Mouse (Mus musculus) thymus, postnatal 10 days (tissue): ENCODE measurements around the gene Azin2.

ENCODE experiments used
- DNase-seq, 2 experiments: peaks; one replicate each; pipeline ENCODE4 v3.0.0; 2021; ENCODE audit warnings: low spot score in 2 of 2

The Azin2 gene

GRCm38 (mm10) chr4:128942346-128942745 lies 19.9 kb downstream of the Azin2 start:
- DNase-seq, result no peak

GRCm38 (mm10) chr4:128935595-128935994 lies 26.6 kb downstream of the Azin2 start:
- DNase-seq, result no peak

- DNase-seq, result no peak
Observed at GRCm38 (mm10) chr4:128932783-128933182, 29.5 kb downstream of the Azin2 start.

- DNase-seq, result peak; percentile 43 to 73
Observed at GRCm38 (mm10) chr4:128924841-128925606, 37.2 kb downstream of the Azin2 start.

- no peak for DNase-seq
Observed at GRCm38 (mm10) chr4:128923603-128924002, 38.6 kb downstream of the Azin2 start.

- DNase-seq, result no peak
Observed at GRCm38 (mm10) chr4:128919106-128919505, 43.1 kb downstream of the Azin2 start.

- no peak for DNase-seq
Observed at GRCm38 (mm10) chr4:128918187-128918586, 44.1 kb downstream of the Azin2 start.

GRCm38 (mm10) chr4:128917756-128918155 lies 44.5 kb downstream of the Azin2 start:
- no peak for DNase-seq

GRCm38 (mm10) chr4:128917119-128917518 lies 45.1 kb downstream of the Azin2 start:
- DNase-seq, result no peak

GRCm38 (mm10) chr4:128913794-128914193 lies 48.4 kb downstream of the Azin2 start:
- no peak for DNase-seq

- DNase-seq, result no peak
Observed at GRCm38 (mm10) chr4:128912085-128912484, 50.2 kb downstream of the Azin2 start.

- DNase-seq, result no peak
Observed at GRCm38 (mm10) chr4:128910276-128911063, 51.8 kb downstream of the Azin2 start.

- no peak for DNase-seq
Observed at GRCm38 (mm10) chr4:128909378-128909831, 52.8 kb downstream of the Azin2 start.

- peak in 1 of 2 experiments; percentile 42 for DNase-seq
Observed at GRCm38 (mm10) chr4:128908586-128909377, 53.5 kb downstream of the Azin2 start.

- no peak for DNase-seq
Observed at GRCm38 (mm10) chr4:128907238-128907968, 54.8 kb downstream of the Azin2 start.

- DNase-seq, result no peak
Observed at GRCm38 (mm10) chr4:128906757-128907156, 55.5 kb downstream of the Azin2 start.

- DNase-seq, result no peak
Observed at GRCm38 (mm10) chr4:128905251-128905650, 57.0 kb downstream of the Azin2 start.

- no peak for DNase-seq
Observed at GRCm38 (mm10) chr4:128904035-128904800, 58.0 kb downstream of the Azin2 start.

GRCm38 (mm10) chr4:128902390-128902789 lies 59.9 kb downstream of the Azin2 start:
- no peak for DNase-seq

- DNase-seq, result no peak
Observed at GRCm38 (mm10) chr4:128900484-128900883, 61.8 kb downstream of the Azin2 start.

GRCm38 (mm10) chr4:128899332-128899731 lies 62.9 kb downstream of the Azin2 start:
- DNase-seq, result no peak
